Mouse (Mus musculus) small intestine, adult 2 months (tissue): ENCODE data around the gene Ss18l1.

Experiments
- CTCF ChIP-seq: fragments of 200-500 bp; IDR thresholded peaks from 2 replicates; pipeline ENCODE4 v1.5.1; 2012; ENCODE audit warnings: low read depth, mild to moderate bottlenecking, control low read depth, inconsistent platforms, low read length, moderate library complexity, mixed read lengths; ENCODE audit not compliant: insufficient replicate concordance, insufficient read length; ENCODE audit errors: extremely low read depth
- POLR2A ChIP-seq: fragments of 200-500 bp; IDR thresholded peaks from 2 replicates; pipeline ENCODE4 v1.6.1; 2012; ENCODE audit warnings: low read depth, mild to moderate bottlenecking, control low read depth, inconsistent platforms, low read length, moderate library complexity

GRCm38 (mm10) chr2:180117485-180118194 is 75.3 kb downstream of the Ss18l1 start:
- TF ChIP-seq POLR2A, result no peak
- no peak for TF ChIP-seq CTCF
